Mouse (Mus musculus): ENCODE results near the gene Gabrd.

GRCm38 (mm10) chr4:155345608-155345953 is 52.3 kb downstream of the Gabrd start:
- TF ChIP-seq POLR2A (IDR thresholded peaks at IDR 0.05; ENCODE audit: control insufficient read depth in 1 of 2, insufficient read depth in 1 of 2, low read depth in 1 of 2, low read length in 2 of 2, poor library complexity in 1 of 2), result no peak
- TF ChIP-seq USF1 (IDR thresholded peaks at IDR 0.05; ENCODE audit: low read depth, low read length), result no peak
- TF ChIP-seq CHD2 (IDR thresholded peaks at IDR 0.05; ENCODE audit: low read length), result no peak
- TF ChIP-seq RCOR1 (IDR thresholded peaks at IDR 0.05; ENCODE audit: low read depth, low read length), result no peak

Measured in MEL (cell line).